Mouse (Mus musculus) naive thymus-derived CD4-positive, alpha-beta T cell, adult 5 months (primary cell): ENCODE measurements around the gene Hspbp1. TPM values are rescaled to one million over a fixed set of nuclear protein-coding genes. Genes with fewer than 3 reads are reported as not detected.

Experiments used
- polyA plus RNA-seq: library from polyadenylated mRNA; unstranded; fragments of 100-300 nt; shearing (Covaris generic); gene quantifications from one replicate; pipeline ENCODE4 v1.2.1, GENCODE M21; 2017

The Hspbp1 gene
- 76.5 TPM for polyA plus RNA-seq

DNA sequence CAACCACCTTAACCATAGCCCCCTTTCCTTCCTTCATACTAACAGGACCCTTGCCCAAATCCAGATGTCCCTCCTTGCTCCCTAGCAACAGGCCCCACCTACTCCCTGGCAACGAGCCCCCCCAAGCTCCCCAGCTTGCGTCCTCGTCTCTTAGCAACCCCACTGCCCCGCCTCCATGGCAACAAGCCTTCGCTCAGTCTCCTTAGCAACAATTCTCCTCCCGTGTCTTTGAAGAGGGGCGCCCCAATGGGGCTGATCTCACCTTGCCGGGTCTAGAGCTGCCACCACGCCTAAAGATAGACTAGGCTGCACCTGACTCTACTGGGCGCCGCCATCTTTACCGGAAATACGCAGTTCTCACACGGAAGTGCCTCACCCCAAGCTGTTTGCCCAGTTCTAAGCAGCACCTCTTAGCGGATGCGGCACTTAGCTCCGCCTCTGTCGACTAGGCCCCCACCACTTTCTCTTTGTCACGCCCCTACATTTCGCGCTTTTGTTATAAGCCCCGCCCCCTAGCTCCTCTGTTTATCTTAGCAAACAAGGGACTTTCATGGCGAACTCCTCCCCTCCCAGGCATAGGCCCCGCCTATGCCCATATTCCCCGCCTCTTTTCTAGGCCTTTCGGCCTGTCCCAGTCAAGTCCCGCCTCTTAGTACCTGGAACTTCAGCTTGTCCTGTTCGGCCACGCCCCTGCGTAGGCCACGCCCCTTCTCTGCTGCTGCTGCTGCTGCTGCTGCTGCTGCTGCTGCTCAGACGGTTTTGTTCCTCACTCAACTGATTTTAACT is at the start of gene Hspbp1:
TSS of gene Hspbp1 (minus strand) at position 437 of the 786 bp plus-strand sequence.

DNA sequence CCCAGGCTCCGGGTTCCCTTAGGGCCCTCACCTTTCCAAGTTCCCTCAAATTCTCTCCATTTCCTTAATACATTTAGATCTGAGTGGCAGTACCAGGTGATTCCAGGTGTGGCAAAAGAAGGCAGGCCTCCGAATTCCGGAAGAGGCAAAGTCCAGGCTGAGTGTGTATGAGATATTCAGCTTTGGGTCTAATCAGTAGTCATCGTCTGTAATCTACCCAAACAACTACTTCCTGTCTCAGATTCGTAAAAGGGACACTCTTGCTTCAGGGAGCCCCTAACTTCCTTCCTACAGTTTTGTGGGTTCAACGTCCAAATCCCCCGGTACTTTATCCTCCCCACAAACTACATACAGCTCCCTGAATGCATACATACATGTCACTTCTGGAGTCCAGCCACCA is 40.3 kb upstream of the Hspbp1 start, which contains the start of gene Tmem150b:
TSS of gene Tmem150b (minus strand) at position 81 of the 400 bp plus-strand sequence.

DNA sequence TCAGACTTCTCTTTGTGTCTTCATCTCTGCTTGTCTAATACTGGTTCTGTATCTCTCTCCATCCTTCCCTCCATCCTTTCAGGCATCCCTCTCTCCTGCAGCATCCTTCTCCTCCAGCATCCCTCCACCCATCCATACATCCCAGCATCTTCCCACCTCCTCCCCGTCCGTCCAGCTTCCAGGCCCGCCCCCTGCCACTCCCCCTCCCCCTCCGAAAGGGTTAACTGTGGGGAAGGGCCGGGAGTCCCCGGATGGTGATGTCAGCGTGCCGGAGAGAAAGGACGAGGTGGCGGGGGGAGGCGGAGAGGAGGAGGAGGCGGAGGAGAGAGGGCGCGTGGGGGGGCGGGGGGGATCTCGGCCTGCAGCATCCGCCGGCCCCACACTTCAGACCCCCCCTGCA is 5.5 kb upstream of the Hspbp1 start, which contains the start of gene Brsk1:
TSS of gene Brsk1 (plus strand) at position 218 of the 400 bp plus-strand sequence.

DNA sequence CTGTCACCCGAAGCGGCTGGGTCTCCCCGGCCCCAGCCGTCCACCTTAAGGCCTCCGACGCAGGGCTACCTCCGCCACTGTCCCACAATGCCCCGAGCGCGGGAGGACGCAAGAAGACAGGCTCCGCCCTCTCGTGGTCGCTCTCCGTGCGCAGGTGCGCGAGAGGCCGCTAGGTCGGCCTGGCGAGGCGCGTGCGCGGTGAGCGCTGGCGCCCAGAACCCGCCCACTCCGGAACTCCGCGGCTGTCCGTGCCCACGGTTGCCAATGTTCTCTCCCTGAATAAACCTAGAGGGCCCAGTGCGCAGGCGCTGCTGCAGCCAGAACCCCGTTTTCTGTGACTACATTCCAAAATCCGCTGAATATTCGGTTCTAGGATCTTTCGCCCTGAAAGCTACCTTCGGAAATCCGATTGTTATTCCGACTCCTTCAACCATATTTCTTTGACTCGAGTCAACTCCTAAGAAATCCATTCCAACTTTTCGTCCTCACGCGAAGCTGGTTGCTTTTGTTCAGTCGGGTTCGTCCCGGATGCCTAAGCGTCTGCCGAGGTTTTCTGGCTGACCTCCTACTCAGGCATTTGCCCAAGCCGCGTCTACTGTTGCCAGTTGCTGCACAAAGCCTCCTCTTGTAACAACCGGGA is 25.8 kb downstream of the Hspbp1 start, which contains the start of gene Ppp6r1:
TSS of gene Ppp6r1 (minus strand) at position 108 of the 640 bp plus-strand sequence.

DNA sequence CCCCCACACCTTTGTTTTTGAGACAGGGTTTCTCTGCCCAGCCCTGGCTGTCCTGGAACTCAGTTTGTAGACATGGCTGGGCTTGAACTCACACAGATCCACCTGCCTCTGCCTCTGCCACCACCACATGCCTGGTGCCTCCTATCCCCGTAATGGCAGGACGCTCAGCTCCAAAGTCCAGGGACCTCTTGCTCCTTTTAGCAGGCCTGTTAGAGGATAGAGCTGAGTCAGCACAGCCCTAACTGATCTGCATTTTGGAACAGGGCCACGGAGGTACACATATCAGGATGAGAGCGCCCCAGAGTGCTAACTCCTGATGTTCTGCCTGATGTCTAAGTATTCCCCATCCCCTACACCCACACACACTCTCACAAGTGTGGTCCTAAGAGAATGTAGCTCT is 53.8 kb downstream of the Hspbp1 start, which contains the start of gene Tmem86b:
TSS of gene Tmem86b (minus strand) at position 392 of the 400 bp plus-strand sequence.

Other genes with a start within 250 kb of the Hspbp1 start
- gene Rdh13, start 239.4 kb downstream of the Hspbp1 start, polyA plus RNA-seq, result 5.1 TPM
- 11.5 TPM for gene Eps8l1, start 224.4 kb downstream of the Hspbp1 start, polyA plus RNA-seq
- gene Ppp1r12c, start 183.4 kb downstream of the Hspbp1 start, polyA plus RNA-seq, result 302 TPM
- 6.2 TPM for gene Tnnt1, start 168.7 kb downstream of the Hspbp1 start, polyA plus RNA-seq
- not detected for gene Tnni3, start 160.8 kb downstream of the Hspbp1 start, polyA plus RNA-seq
- 0.17 TPM for gene Dnaaf3, start 152.6 kb downstream of the Hspbp1 start, polyA plus RNA-seq
- not detected for gene Syt5, start 137.5 kb downstream of the Hspbp1 start, polyA plus RNA-seq
- gene Ptprh, start 81.0 kb downstream of the Hspbp1 start, polyA plus RNA-seq, result not detected
- gene Tmem86b, start 53.6 kb downstream of the Hspbp1 start, polyA plus RNA-seq, result 16.4 TPM
- 282 TPM for gene Ppp6r1, start 26.0 kb downstream of the Hspbp1 start, polyA plus RNA-seq
- not detected for gene Brsk1, start 5.5 kb upstream of the Hspbp1 start, polyA plus RNA-seq
- not detected for gene Tmem150b, start 40.2 kb upstream of the Hspbp1 start, polyA plus RNA-seq
- gene Kmt5c, start 55.0 kb upstream of the Hspbp1 start, polyA plus RNA-seq, result 37.1 TPM
- gene Cox6b2, start 68.0 kb upstream of the Hspbp1 start, polyA plus RNA-seq, result 2.0 TPM
- not detected for gene Fam71e2, start 86.2 kb upstream of the Hspbp1 start, polyA plus RNA-seq
- not detected for gene Il11, start 97.8 kb upstream of the Hspbp1 start, polyA plus RNA-seq
- gene Tmem190, start 97.9 kb upstream of the Hspbp1 start, polyA plus RNA-seq, result not detected
- 2.8 TPM for gene Tmem238, start 104.6 kb upstream of the Hspbp1 start, polyA plus RNA-seq
- gene Rpl28, start 107.8 kb upstream of the Hspbp1 start, polyA plus RNA-seq, result 358 TPM
- 236 TPM for gene Ube2s, start 127.5 kb upstream of the Hspbp1 start, polyA plus RNA-seq
- 0.12 TPM for gene Shisa7, start 159.6 kb upstream of the Hspbp1 start, polyA plus RNA-seq
- gene Isoc2b, start 185.2 kb upstream of the Hspbp1 start, polyA plus RNA-seq, result 7.4 TPM
- 0.77 TPM for gene Isoc2a, start 192.1 kb upstream of the Hspbp1 start, polyA plus RNA-seq
- not detected for gene Gm36210, start 221.4 kb upstream of the Hspbp1 start, polyA plus RNA-seq
- gene Zfp628, start 230.1 kb upstream of the Hspbp1 start, polyA plus RNA-seq, result 2.5 TPM
- gene Nat14, start 237.0 kb upstream of the Hspbp1 start, polyA plus RNA-seq, result not detected
- not detected for gene Ssc5d, start 240.7 kb upstream of the Hspbp1 start, polyA plus RNA-seq